Mouse (Mus musculus) layer of hippocampus, adult 11-12 months (tissue): ENCODE results near the gene Rspry1.

ENCODE experiments used
- DNase-seq: peaks from one replicate; pipeline ENCODE4 v3.0.0; 2022; ENCODE audit warnings: low spot score

Gene Rspry1

DNA sequence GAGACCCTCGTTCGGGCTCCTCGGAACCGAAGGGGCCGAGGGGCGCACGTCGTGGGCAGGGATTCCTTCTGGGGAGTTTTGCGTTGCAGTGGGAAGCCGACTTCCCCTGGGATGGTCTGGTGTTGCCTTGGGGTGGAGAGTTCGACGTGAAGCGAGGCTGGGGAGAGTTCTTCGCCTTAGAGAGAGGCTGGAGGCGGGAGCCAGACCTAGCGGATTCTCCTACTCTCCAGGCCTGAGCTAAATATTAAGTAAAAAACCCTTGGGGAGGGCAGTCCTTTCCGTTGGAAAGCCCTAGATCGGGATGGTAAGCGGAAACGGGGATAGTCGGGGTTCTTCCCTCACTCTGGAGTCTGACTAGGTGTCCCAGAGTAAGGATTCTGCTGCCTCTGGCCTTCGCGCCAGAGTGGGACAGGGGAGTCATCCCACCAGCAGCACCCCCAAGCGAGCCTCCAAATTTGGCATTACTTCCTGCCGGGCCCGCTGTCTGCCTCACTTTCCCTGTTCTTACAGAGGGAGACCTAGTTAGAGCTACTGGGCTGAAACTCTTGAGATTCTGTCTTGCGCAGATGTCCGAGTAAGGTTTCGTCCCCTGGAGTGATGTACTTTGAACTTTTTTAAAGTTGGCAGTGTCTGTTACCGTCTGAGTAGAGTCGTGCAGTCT is 864 bp downstream of the Rspry1 start:
- no peak for DNase-seq

DNA sequence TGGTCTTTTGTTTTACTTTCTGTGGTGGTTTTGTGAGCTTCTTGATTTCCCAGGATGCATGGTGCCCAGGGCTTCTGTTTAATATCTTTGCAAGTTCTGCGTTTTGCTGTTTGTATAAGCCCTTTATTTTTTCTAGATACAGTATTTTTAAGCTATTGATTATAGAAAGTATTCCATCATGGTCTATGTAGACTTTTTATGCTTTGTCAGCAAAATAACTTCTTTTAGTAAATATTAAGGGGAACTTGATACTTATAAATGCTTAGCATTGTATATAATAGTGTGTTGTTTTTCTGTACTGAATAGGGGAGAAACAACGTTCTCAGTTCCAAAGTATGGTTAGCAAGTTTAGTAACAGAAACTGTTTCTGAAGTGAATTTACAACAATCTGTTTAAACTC is 2.3 kb downstream of the Rspry1 start:
- no peak for DNase-seq

- no peak for DNase-seq
Observed at GRCm38 (mm10) chr8:94607064-94607463, 5.3 kb downstream of the Rspry1 start.

DNA sequence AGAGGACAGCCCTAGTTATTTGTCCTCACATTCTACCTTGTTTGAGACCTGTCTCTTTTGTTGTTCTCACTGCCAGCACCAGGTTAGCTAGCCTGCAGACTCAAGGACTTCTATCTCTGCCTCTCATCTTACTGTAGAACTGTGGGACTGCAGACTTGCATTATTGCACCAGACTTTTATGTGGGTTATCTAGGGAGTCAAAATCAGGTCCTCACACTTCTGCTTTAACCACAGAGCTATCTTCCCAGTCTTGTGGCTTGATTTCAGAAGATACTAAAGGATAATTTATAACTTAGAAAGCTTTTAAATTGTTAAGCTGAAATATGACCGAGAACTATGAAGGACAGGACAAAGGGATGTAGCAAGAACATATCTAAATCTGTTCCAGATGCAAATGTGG is 23.1 kb downstream of the Rspry1 start:
- DNase-seq = no peak

GRCm38 (mm10) chr8:94633564-94634194 is 31.9 kb downstream of the Rspry1 start:
- no peak for DNase-seq

DNA sequence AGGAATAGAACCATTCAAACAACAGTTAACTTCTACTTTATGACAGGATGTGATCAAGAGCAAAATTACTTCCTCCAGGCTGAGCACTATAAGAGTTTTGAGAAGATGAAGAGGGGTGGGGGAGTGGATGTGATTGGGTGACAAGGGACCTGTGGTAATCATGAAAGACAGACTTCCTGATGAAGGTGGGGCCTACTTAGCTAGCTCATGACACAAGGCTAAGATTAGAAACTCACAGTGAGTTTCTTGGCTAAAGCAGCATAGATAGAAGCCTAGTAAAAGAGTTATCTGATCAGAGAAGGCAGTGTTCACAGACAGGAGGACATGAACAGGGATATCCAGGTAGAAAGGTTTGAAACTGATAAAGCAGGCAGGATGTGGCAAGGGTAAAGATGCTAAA is 32.5 kb downstream of the Rspry1 start:
- no peak for DNase-seq

- no peak for DNase-seq
Observed at GRCm38 (mm10) chr8:94641183-94641582, 39.4 kb downstream of the Rspry1 start.

GRCm38 (mm10) chr8:94641938-94642337 is 40.2 kb downstream of the Rspry1 start:
- no peak for DNase-seq

DNA sequence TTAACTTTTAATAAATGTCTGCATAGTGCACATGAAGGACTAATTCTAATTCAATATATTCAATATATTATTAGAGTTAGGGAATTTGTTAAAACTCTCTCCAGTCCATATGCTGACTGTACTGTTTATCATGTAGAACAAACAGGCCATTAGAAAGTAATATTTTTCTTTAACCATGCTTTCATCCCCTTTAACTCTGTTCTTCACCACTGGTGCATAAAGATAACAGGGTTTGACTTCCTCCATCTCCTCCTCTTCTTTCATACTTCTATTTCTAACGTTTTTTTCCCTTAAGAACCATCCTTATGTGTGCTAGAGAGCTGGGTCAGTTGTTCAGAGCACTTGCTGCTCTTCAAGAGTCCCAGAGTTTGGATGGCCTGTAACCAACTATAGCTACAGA is 43.5 kb downstream of the Rspry1 start:
- no peak for DNase-seq

DNA sequence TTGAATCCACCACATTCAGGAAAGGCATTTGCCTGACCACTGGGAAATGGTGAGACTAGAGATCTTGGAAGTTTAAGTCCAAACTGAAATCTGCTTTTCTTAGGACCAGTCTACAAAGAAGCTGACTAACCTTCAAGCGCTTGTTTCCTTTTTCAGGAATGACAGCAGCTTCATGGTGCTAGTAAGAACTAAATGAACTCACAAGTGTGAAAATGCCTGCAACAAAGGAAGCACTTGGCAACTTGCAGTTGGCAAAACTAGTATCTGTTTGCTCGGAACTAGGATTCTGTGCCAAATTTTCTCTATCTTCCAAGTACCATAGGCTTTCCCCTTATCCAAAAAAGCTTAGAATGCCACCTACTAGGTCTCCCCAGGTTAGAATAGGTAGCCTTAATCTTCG is 44.4 kb downstream of the Rspry1 start:
- no peak for DNase-seq

- DNase-seq = no peak
Observed at GRCm38 (mm10) chr8:94649496-94649895, 47.8 kb downstream of the Rspry1 start.

- DNase-seq = no peak
Observed at GRCm38 (mm10) chr8:94652951-94653350, 51.2 kb downstream of the Rspry1 start.

DNA sequence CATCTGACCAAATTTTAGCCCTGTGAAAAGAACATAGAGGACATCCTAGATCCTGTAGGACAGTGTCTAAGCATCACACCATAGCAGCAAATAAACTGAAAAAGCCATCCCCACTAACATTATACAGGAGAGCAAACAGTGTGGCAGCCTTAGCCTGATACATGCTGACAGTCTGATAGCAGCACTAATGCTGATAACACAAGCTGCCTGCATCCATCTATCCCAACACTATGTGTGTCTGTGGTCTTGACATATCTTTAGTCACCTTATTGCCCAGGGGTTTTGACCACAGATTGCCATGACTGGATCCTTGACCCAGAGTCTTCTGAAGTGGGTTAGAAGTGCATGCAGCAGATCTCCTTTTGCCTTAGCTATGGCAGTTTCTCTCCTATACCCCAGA is 53.3 kb downstream of the Rspry1 start:
- DNase-seq = no peak

GRCm38 (mm10) chr8:94658031-94658430 is 56.3 kb downstream of the Rspry1 start:
- no peak for DNase-seq

DNA sequence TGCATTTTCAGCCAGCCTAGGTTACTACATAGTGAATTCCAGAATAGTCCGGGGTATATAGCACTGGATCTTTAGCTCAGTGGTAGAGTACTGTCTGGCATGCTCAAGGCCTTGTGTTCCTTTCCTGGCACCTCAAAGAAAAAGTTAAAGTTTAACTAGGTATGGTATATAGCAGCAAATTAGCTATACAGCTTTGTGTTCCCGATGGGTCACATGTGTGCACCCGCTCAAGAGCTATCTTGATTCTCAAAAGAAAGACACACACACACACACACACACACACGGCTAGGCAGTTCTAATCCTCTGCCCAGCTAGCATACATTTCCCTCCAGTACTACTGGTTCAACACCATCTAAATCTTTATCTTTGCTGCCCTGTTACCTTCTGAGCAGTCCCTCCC is 58.7 kb downstream of the Rspry1 start:
- DNase-seq = no peak

DNA sequence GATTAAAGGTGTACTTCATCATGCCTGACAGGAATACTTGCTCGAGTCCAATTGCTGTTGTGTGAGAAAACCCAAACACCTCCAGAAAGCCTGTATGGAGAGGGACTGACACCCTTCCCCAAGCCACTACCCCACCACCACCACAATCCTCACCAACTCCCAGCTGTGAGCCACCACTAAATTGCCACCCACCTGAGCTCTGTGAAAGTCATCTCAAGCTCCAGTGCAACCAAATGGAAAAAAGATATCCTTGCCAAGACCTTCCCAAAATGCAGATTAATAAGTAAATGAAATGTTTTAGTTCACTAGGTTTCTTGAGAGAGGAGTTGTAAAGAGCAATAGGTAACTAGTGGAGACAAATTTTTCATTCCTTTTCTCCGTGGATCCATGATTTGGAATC is 63.0 kb downstream of the Rspry1 start:
- DNase-seq = no peak

DNA sequence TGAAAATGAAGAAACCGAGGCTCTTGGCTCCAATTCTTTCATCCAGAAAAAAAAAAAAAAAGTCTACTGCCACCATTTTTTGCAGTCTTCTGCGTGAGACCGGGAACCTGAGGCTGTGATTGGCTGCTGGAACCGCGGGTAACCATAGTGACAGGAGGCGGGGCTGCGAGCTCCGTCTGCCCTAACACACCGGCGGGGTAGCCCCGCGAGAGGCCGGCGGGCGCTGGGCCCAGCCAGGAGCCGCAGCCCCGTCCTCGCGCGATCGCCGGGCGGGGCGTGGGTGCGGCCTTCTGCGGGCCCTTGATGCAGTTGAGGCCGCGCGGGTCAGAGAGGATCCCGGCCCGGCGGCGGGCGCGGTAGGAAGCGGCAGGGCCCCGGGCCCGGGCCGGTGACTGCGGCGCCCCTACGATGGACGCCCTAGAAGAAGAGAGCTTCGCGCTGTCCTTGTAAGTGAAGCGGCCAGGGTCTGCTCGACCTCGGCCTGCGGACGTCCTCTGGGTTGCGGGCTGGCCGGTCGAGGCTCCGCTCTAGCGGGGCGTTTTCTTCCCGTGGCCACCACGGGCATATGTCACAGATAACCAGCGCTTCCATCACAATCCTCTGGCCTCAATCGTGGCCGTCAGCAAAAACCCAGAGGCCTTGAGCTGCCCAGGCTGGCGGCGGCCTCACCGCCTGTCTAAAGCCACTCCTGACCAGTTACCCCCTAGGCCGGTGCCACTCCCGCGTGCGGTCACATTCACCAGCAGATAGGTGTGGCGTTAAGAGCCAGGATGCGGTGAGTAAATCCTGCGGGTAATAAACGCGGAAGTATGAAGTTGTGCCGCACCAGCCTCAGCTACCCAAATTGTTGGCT is 64.9 kb downstream of the Rspry1 start, which contains the start of gene Arl2bp:
Arl2bp (plus strand) TSS at position 145 of the 853 bp plus-strand sequence.
- peak; percentile 95 for DNase-seq

DNA sequence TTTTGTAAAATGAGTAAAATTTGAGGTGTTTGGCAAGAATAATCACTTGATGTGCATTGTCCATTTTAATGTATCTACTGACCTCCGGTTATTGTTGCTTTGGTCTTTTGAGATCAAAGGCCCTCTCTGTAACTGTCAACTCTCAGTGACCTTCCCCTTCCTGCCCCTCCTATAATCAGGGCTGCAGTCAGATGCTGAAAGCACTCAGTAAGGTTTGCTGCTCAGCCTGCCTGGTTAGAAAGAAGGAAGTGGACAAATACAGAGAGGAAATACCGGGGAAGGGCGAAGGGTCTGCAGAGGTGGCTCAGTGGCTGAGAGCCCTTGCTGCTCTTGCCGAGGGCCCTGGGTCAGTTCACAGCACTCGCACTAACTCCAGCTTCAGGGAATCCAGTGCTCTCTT is 72.6 kb downstream of the Rspry1 start:
- DNase-seq = no peak

DNA sequence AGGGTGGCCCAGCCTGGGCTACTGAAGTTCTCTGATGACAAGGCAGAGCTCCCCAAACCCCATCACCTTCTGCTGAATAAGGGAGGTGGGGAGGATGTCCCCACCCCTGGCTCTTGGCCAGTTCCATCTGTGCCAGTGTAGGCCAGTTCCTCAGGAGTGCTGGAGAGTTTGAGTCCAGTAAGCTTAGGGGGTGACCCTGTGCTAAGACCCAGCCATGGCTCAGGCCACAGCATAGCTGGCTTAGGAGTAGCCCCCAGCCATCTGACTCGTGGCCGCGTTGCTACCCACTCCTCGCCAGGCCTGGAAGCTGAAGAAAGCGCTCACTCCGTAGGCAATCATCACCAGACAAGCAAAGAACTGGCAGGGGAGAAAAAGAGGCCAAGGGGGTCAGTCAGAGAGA is 74.2 kb downstream of the Rspry1 start:
- DNase-seq = no peak

- DNase-seq = peak; percentile 61
Observed at GRCm38 (mm10) chr8:94678582-94678981, 76.8 kb downstream of the Rspry1 start.

DNA sequence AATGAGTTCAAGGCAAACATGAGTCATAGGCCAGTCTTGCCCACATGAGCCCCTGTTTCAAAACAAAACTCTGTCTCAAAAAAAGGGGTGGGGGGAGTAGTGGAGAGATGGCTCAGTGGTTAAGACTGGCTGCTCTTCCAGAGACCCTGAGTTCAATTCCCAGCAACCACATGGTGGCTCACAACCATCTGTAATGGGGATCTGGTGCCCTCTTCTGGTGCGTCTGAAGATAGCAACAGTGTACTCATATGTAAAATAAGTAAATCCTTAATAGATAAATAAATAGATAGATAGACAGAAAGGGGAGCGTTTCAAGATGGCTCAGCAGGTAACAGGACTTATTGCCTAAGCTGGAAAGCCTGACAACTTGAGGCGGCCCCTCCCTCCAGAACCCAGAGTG is 78.7 kb downstream of the Rspry1 start:
- no peak for DNase-seq

DNA sequence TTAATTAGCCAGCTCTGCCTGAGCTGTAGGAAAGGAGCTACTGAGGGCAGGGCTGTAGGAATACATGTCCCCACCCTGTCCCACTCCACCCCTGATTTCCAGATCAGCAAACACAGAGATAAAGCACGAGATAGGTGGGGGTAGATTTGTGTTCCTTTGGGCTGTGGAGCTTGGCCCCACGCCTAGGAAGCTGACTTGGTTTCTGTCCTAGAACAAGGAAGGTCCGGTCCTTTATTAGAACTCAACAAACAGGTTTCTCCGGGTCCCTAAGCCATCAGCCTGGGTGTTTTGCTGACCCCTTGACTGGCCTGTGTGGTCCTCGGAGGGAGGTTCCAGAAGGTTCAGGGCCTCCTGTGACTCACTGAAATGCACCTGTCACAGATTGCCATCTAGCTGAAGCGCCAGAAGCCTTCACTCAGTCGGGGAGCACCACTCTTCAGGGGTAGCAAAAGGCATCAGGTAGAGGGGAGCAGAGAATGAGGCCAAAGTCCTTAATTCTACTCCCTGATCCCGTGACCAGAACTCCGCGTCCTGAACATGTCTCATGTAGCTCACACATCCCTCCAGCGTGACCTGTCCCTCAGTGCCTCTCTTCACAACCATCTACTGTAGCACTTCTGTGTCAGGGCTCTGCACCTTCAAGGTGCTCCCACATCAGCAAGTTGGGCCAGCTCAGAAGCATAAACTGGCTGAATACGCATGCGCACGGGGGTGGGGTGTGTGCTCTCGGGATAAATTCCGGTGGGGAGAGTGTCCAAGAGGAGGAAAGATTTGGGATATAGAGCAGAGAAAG is 81.2 kb downstream of the Rspry1 start:
- DNase-seq = no peak
